Mouse (Mus musculus) hindbrain, embryonic 11.5 days (tissue): ENCODE measurements at regions not wholly inside any gene's neighbourhood (a gene's known extent, or its start where the extent isn't known, plus 50 kb on each side); places are given as distances from the start of the nearest gene placed in this dataset.

ENCODE experiments used
- ATAC-seq: fragments of 200-750 bp; cut with Nextera tagmentation; 2 replicates; pipeline ENCODE4 v1.8.0; 2017; ENCODE audit warnings: mild to moderate bottlenecking, moderate TSS enrichment, moderate library complexity; ENCODE audit not compliant: low FRiP score
- DNase-seq: peaks from one replicate; pipeline ENCODE4 v3.0.0-alpha.2; 2015; ENCODE audit warnings: low spot score
- H3K27ac ChIP-seq: fragments of 300-500 bp; sonication (generic); 2 replicates; pipeline ENCODE4 v1.5.1; 2014; ENCODE audit warnings: mild to moderate bottlenecking, low read depth, low read length
- H3K27me3 ChIP-seq: fragments of 300-500 bp; sonication (generic); 2 replicates; pipeline ENCODE4 v1.6.1; 2014; ENCODE audit warnings: mild to moderate bottlenecking, low read length, moderate library complexity, mixed read lengths; ENCODE audit not compliant: control insufficient read depth, insufficient read depth
- H3K36me3 ChIP-seq: fragments of 300-500 bp; sonication (generic); 2 replicates; pipeline ENCODE4 v1.6.1; 2014; ENCODE audit warnings: mild to moderate bottlenecking, low read length, moderate library complexity, mixed read lengths; ENCODE audit not compliant: control insufficient read depth, insufficient read depth
- H3K4me1 ChIP-seq: fragments of 300-500 bp; sonication (generic); replicated peaks from 2 replicates; pipeline ENCODE4 v1.6.1; 2014; ENCODE audit warnings: low read length, mixed read lengths; ENCODE audit not compliant: control insufficient read depth, insufficient read depth
- H3K4me2 ChIP-seq: fragments of 300-500 bp; sonication (generic); replicated peaks from 2 replicates; pipeline ENCODE4 v1.6.1; 2014; ENCODE audit warnings: mild to moderate bottlenecking, low read depth, low read length
- H3K4me3 ChIP-seq: fragments of 300-500 bp; sonication (generic); 2 replicates; pipeline ENCODE4 v1.5.1; 2014; ENCODE audit warnings: low read depth, low read length
- H3K9ac ChIP-seq: fragments of 300-500 bp; sonication (generic); 2 replicates; pipeline ENCODE4 v1.6.1; 2014; ENCODE audit warnings: low read depth, low read length
- H3K9me3 ChIP-seq: fragments of 300-500 bp; sonication (generic); 2 replicates; pipeline ENCODE4 v1.6.1; 2016; ENCODE audit warnings: low read length; ENCODE audit not compliant: control insufficient read depth
- WGBS: fragments of 180-500 bp; shearing (Covaris S2); extraction: QIAGEN DNeasy Blood & Tissue Kit; methylation state at CpG from one replicate; pipeline ENCODE4 v1.1.7; 2014; 5-methylcytosine and 5-hydroxymethylcytosine counted together

DNA sequence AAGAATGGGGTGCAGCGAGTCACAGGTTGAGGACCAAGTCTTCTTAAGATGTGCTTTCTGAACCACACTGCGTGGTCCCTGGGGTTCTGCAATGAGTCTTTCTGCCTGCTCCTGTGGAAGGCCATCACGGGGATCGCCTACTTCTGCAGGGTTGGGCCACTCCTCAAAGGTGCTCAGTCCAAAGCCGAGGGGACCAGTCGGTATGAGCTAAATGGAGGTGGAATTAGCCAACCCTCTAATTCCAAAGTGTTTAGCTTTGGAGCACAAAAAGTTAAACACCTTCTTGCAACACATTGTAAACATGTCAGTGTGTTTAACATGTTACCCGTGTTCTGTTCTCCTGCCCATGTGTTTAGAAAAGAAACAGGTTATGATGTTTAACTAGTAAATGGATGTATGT lies 225.1 kb downstream of the Srbd1 start:
- no peaks in the 10 kb centered on the region for H3K27me3 ChIP-seq
- H3K4me1 ChIP-seq = no peaks in the 10 kb centered on the region
- WGBS = 92% methylated on average over 7 of the region's 7 CpGs
- no peak overlapping the region for H3K9ac ChIP-seq
- ATAC-seq (no peak), DNase-seq (no peak)
- H3K9me3 ChIP-seq = no peaks in the 10 kb centered on the region
- no peak overlapping the region for H3K4me2 ChIP-seq
- H3K27ac ChIP-seq = no peak overlapping the region
- no peaks in the 10 kb centered on the region for H3K36me3 ChIP-seq
- no peak overlapping the region for H3K4me3 ChIP-seq

DNA sequence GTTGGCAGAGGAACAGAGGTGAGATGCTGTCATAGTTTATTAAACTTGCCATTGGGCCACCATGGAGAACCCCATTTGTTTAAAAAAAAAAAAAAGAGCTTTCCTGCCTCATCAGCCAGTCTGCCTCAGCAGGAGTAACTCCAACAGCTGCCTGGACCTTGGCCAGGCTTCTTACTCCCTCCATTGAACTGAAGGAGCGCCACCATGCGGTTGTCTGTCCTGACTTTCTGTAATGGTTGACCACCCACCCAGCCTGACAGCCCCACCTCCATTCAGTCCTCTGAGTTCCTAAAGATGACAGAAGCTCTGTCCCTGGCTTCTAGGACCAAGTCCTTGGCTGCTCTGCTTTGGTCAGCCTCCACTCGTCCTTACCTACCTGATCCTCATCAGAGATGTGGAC lies 227.8 kb upstream of the Six2 start:
- Histone ChIP-seq H3K4me3 (no peak overlapping the region), H3K9me3 (no peaks in the 10 kb centered on the region), H3K4me1 (no peaks in the 10 kb centered on the region), H3K27me3 (no peaks in the 10 kb centered on the region), H3K27ac (no peak overlapping the region), H3K4me2 (no peak overlapping the region), H3K36me3 (no peaks in the 10 kb centered on the region), H3K9ac (no peak overlapping the region)
- WGBS = 95% methylated on average over 3 of the region's 3 CpGs
- DNase-seq (no peak), ATAC-seq (no peak)

DNA sequence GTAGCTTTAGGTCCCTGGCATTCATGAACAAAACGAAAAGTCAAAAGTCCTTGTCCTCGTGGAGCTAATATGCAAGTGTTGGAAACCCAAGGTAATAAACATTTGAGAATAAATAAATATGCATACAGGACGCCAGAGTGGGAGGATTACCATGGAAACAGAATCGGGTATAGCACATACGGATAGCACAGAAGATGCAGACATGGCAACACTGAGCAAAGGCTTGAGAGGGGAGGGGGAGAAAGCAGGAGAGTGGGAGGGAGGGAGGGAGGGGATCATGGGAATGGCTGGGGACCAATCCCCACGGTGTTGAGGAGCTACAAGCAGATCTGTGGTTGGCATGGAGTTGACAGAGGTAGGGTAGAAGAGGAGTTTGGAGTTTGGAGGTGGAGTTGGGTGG lies 226.0 kb upstream of the Six2 start:
- WGBS = 77% methylated on average over 6 of the region's 6 CpGs
- H3K27ac ChIP-seq = no peak overlapping the region
- DNase-seq (no peak), ATAC-seq (no peak)
- H3K4me1 ChIP-seq = no peaks in the 10 kb centered on the region
- H3K36me3 ChIP-seq = no peaks in the 10 kb centered on the region
- no peaks in the 10 kb centered on the region for H3K9me3 ChIP-seq
- H3K4me3 ChIP-seq = no peak overlapping the region
- H3K9ac ChIP-seq = no peak overlapping the region
- no peak overlapping the region for H3K4me2 ChIP-seq
- H3K27me3 ChIP-seq = no peaks in the 10 kb centered on the region

- no peaks in the 10 kb centered on the region for H3K36me3 ChIP-seq
- 92% methylated on average over 3 of the region's 3 CpGs for WGBS
- no peaks in the 10 kb centered on the region for H3K4me1 ChIP-seq
- H3K4me3 ChIP-seq = no peak overlapping the region
- ATAC-seq (no peak), DNase-seq (no peak)
- no peak overlapping the region for H3K9ac ChIP-seq
- H3K27me3 ChIP-seq = no peaks in the 10 kb centered on the region
- H3K27ac ChIP-seq = no peak overlapping the region
- no peak overlapping the region for H3K4me2 ChIP-seq
- H3K9me3 ChIP-seq = no peaks in the 10 kb centered on the region
These were observed 220.6 kb upstream of the Six2 start for GRCm38 (mm10) chr17:85908709-85909108.

DNA sequence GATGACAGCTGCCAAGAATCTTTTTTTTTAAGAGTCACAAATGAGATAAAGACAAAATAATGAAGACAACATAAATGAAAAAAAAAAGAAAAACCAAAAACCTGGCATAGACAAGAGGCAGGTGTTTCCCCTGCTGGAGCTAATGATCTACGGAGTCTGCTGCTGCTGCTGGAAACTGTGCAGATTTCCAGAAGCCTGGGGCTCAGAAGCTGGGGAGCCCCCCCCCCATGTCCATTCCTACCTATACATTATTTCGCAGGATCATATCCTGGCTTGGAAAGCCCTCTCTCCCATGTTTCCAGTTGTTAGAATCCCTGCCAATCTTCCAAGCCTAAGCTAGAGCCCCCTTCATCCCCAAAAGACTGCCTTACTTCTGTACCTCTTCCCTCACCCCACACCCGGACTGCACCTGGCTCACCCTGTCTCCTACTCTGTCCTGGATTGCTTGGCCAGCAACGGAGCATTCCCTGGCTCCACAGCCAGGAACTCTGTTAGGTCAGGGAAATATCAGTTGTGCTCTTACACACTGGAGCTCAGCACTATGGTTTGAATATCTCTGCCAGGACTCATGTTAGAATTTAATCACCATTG lies 218.6 kb upstream of the Six2 start:
- ATAC-seq = no peak
- Histone ChIP-seq H3K36me3 (no peaks in the 10 kb centered on the region), H3K4me3 (no peak overlapping the region), H3K27ac (no peak overlapping the region), H3K27me3 (no peaks in the 10 kb centered on the region), H3K4me1 (no peaks in the 10 kb centered on the region), H3K9me3 (no peaks in the 10 kb centered on the region), H3K4me2 (no peak overlapping the region), H3K9ac (no peak overlapping the region)
- 83% methylated on average over 4 of the region's 4 CpGs for WGBS
- no peak for DNase-seq

DNA sequence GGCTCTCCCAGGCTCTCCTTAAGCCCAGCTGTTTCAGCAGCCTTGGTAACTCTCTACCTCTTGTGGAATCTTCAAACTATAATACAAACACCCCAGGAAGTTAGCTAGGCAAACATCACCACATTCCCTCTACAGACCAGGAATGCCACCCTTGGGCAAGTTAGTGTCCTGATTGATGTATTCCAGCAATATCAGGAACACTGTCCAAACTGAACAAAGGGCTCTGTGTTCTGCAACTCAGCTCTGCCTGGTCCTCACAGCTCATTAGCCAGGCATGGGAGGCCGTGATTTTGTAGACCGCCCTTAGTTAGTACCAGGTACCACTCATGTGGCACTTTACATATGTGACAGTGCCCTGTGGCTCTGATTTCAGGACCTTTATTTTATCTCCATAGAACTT lies 214.5 kb upstream of the Six2 start:
- no peak overlapping the region for H3K9ac ChIP-seq
- no peak for ATAC-seq
- no peak overlapping the region for H3K4me2 ChIP-seq
- no peak for DNase-seq
- H3K27ac ChIP-seq = no peak overlapping the region
- no peaks in the 10 kb centered on the region for H3K27me3 ChIP-seq
- no peaks in the 10 kb centered on the region for H3K36me3 ChIP-seq
- H3K9me3 ChIP-seq = no peaks in the 10 kb centered on the region
- no peaks in the 10 kb centered on the region for H3K4me1 ChIP-seq
- H3K4me3 ChIP-seq = no peak overlapping the region
- 62% methylated on average over 2 of the region's 2 CpGs for WGBS

GRCm38 (mm10) chr17:85899096-85899495 lies 211.0 kb upstream of the Six2 start:
- H3K36me3 ChIP-seq = no peaks in the 10 kb centered on the region
- ATAC-seq (no peak), DNase-seq (no peak)
- no peaks in the 10 kb centered on the region for H3K9me3 ChIP-seq
- no peaks in the 10 kb centered on the region for H3K27me3 ChIP-seq
- 82% methylated on average over 6 of the region's 6 CpGs for WGBS
- H3K4me2 ChIP-seq = no peak overlapping the region
- no peak overlapping the region for H3K4me3 ChIP-seq
- no peaks in the 10 kb centered on the region for H3K4me1 ChIP-seq
- H3K27ac ChIP-seq = no peak overlapping the region
- H3K9ac ChIP-seq = no peak overlapping the region

- ATAC-seq (no peak), DNase-seq (no peak)
- Histone ChIP-seq H3K4me3 (no peak overlapping the region), H3K36me3 (no peaks in the 10 kb centered on the region), H3K9ac (no peak overlapping the region), H3K9me3 (no peaks in the 10 kb centered on the region), H3K27me3 (no peaks in the 10 kb centered on the region), H3K4me1 (no peaks in the 10 kb centered on the region), H3K4me2 (no peak overlapping the region), H3K27ac (no peak overlapping the region)
- WGBS = 85% methylated on average over 5 of the region's 5 CpGs
These were observed 207.9 kb upstream of the Six2 start for GRCm38 (mm10) chr17:85895978-85896377.

- no peak overlapping the region for H3K9ac ChIP-seq
- H3K9me3 ChIP-seq = no peaks in the 10 kb centered on the region
- no peaks in the 10 kb centered on the region for H3K4me1 ChIP-seq
- no peak overlapping the region for H3K4me3 ChIP-seq
- H3K36me3 ChIP-seq = no peaks in the 10 kb centered on the region
- H3K27ac ChIP-seq = no peak overlapping the region
- ATAC-seq (no peak), DNase-seq (no peak)
- no peaks in the 10 kb centered on the region for H3K27me3 ChIP-seq
- 91% methylated on average over 2 of the region's 2 CpGs for WGBS
- no peak overlapping the region for H3K4me2 ChIP-seq
These were observed 203.2 kb upstream of the Six2 start for GRCm38 (mm10) chr17:85891243-85891642.
